Mouse (Mus musculus) spleen, adult 18-20 months (tissue): ENCODE measurements around the gene Wdr24.
"Not testable (repeated sequence)": the region's sequence is repeated elsewhere in the genome, so short reads cannot be mapped to it uniquely, and the experiment has no call there.

Experiments used
- DNase-seq, 2 experiments: peaks; one replicate each; pipeline ENCODE4 v3.0.0; 2022; ENCODE audit warnings: mixed read lengths in 2 of 2

Gene Wdr24

GRCm38 (mm10) chr17:25823452-25823851 is at the start of gene Wdr24:
TSS of gene Wdr24 (plus strand) at chr17:25823627.
- DNase-seq = peak; percentile 46 to 71

GRCm38 (mm10) chr17:25775318-25776062 is 47.9 kb upstream of the Wdr24 start:
- DNase-seq = no peak

GRCm38 (mm10) chr17:25777948-25778347 is 45.5 kb upstream of the Wdr24 start:
- no peak for DNase-seq

- no peak for DNase-seq
Observed at GRCm38 (mm10) chr17:25781339-25781738, 42.1 kb upstream of the Wdr24 start.

- no peak for DNase-seq
Observed at GRCm38 (mm10) chr17:25783086-25783485, 40.3 kb upstream of the Wdr24 start.

GRCm38 (mm10) chr17:25783861-25784574 is 39.4 kb upstream of the Wdr24 start:
- no peak for DNase-seq

GRCm38 (mm10) chr17:25785281-25785745 is 38.1 kb upstream of the Wdr24 start, which contains the start of gene Haghl:
TSS of gene Haghl (minus strand) at chr17:25785673.
- DNase-seq = peak; percentile 87 to 94

- DNase-seq = no peak
Observed at GRCm38 (mm10) chr17:25786280-25786679, 37.1 kb upstream of the Wdr24 start, which contains the start of gene Ccdc78. TSS of gene Ccdc78 (plus strand) at chr17:25786580.

GRCm38 (mm10) chr17:25786781-25787504 is 36.5 kb upstream of the Wdr24 start:
- no peak for DNase-seq

GRCm38 (mm10) chr17:25791320-25791842 is 32.0 kb upstream of the Wdr24 start:
- no peak for DNase-seq

GRCm38 (mm10) chr17:25791843-25792527 is 31.4 kb upstream of the Wdr24 start:
- DNase-seq = peak; percentile 71 to 89

GRCm38 (mm10) chr17:25792615-25793014 is 30.8 kb upstream of the Wdr24 start, which contains the start of gene Fam173a:
TSS of gene Fam173a (minus strand) at chr17:25792901.
- peak; percentile 67 to 73 for DNase-seq

- DNase-seq = no peak
Observed at GRCm38 (mm10) chr17:25794197-25794596, 29.2 kb upstream of the Wdr24 start.

- DNase-seq = no peak
Observed at GRCm38 (mm10) chr17:25794998-25795397, 28.4 kb upstream of the Wdr24 start.

- DNase-seq = no peak
Observed at GRCm38 (mm10) chr17:25795609-25796092, 27.8 kb upstream of the Wdr24 start, which contains the start of gene AC134908.4. TSS of gene AC134908.4 (minus strand) at chr17:25795659.

- DNase-seq = peak in 1 of 2 experiments; percentile 26
Observed at GRCm38 (mm10) chr17:25796211-25796771, 27.1 kb upstream of the Wdr24 start.

- peak; percentile 74 to 89 for DNase-seq
Observed at GRCm38 (mm10) chr17:25796951-25797369, 26.5 kb upstream of the Wdr24 start, which contains the start of gene Metrn. TSS of gene Metrn (minus strand) at chr17:25797136.

- DNase-seq = peak; percentile 49 to 57
Observed at GRCm38 (mm10) chr17:25801029-25801428, 22.4 kb upstream of the Wdr24 start.

GRCm38 (mm10) chr17:25802825-25803517 is 20.5 kb upstream of the Wdr24 start:
- DNase-seq = no peak

GRCm38 (mm10) chr17:25806507-25806906 is 16.9 kb upstream of the Wdr24 start:
- DNase-seq = no peak

GRCm38 (mm10) chr17:25807452-25807851 is 16.0 kb upstream of the Wdr24 start:
- DNase-seq = not testable (repeated sequence)
